Mouse (Mus musculus): Measurements from ENCODE around the gene Hmg20b. TPM values are rescaled to one million over a fixed set of nuclear protein-coding genes. Genes with fewer than 3 reads are reported as not detected.

Gene Hmg20b
- total RNA-seq, 2 experiments from 2014 or later = 60.4 to 67.1 TPM

DNA sequence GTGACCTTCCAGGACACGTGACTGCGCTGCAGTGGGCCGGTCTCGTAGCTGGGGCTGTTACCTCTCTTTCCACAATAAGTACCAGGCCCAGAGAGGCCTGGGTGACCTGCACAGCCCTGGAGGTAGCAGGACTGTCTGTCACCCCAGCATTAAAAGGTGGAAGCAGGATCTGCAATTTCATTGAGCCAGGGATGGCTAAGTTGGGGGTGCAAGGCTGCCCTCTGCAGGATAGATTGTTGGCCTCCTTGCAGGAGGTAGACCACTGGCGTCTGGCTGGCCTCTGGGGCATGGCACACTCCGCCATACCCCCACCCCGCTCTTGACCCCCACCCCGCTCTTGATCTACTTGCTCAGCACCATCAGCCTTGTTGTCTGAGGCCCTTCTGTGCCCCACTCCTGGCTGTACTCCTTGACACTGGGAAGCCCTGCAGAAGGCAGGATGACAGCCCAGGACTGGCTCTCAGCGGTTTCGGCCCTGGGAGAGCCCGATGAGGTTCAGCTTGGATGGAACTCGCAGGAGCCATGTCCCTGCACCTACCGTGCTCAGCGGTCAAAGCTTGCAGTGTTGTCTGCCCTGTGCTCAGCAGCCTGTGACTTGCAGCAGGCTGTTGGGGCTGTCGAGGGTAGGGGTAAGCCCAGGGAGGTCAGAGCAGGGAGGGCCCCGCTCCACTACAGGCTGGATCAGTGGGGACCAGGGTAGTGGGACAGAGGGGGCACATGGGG lies 33.8 kb downstream of the Hmg20b start:
- DNase-seq = no peak
- intact Hi-C loops (cut with DNase I) = no loop called here

DNA sequence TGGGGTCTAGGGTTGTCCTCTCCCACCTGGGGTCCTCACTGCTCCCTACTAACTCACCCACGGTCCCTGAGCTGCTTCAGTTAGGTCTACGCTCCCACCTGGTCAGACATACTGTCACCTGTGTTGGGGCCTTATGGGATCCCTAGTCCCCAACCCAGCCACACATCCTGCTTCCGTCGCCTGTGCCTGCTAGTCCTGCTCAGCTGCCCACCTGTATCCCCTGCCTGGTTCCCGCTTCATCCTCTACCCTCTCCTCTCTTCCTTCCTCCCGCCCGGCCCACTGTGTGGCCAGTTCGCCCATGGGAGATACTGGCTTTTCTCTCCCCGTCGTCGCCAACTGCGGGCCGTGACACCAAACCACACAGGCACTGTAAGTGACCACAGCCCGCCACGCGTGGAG lies 34.7 kb downstream of the Hmg20b start:
- no peak for DNase-seq
- intact Hi-C loops (cut with DNase I) = no loop called here

DNA sequence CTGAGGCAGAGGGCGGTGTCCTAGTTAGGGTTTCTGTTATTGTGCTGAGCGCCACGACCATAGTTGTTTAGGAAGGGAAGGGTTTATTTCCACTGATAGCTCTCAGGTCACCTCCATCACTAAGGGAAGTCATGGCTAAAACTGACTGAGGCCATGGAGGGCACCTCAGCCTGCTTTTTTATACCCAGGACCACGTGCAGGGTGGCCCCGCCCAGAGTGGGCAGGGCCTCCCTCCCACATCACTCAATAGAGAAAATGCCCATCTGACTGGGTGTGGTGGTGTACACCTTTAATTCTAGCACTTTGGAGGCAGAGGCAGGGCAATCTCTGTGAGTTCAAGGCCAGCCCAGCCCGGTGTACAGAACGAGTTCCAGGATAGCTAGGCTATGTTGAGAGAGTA lies 36.1 kb downstream of the Hmg20b start:
- DNase-seq = no peak
- intact Hi-C loops (cut with DNase I) = no loop called here

DNA sequence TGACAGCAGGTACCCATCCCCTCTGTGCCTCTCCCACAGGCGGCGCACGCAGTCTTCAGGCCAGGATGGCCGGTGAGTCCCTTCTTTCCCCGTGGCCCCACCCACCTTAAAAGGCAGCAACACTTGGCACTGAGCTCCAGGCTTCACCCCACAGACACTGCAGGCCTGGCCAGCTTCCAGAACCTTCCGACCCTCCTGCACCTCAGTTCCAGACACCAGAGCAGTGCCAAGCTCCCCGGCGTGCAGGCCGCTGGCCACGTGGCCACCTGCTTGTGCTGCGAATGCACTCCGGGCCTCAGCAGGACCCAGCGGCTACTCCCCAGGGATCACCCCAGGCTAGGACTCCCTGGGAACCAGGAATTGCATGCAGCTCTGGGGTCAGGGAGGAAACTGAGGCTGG lies 36.7 kb downstream of the Hmg20b start:
- intact Hi-C loops (cut with DNase I) = no loop called here
- no peak for DNase-seq

DNA sequence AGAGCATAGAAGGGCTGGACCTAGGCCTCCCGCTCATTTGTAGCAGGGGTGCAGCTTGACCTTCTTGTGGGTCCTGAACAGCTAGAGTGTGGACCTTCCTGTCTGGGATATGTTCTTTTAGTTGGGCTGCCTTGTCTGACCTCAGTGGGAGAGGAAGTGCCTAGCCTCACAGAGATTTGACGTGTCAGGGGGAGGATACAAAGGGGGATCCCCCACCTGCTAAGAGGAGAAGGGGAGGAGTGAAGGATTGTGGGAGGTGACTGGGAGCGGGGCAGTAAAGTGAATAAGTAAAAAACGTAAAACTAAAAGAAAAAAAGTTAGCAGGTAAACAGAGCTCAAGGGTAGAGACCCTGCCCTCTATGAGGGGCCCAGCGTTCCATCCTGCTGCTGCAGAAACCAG lies 40.7 kb downstream of the Hmg20b start:
- DNase-seq = no peak
- intact Hi-C loops (cut with DNase I) = no loop called here

DNA sequence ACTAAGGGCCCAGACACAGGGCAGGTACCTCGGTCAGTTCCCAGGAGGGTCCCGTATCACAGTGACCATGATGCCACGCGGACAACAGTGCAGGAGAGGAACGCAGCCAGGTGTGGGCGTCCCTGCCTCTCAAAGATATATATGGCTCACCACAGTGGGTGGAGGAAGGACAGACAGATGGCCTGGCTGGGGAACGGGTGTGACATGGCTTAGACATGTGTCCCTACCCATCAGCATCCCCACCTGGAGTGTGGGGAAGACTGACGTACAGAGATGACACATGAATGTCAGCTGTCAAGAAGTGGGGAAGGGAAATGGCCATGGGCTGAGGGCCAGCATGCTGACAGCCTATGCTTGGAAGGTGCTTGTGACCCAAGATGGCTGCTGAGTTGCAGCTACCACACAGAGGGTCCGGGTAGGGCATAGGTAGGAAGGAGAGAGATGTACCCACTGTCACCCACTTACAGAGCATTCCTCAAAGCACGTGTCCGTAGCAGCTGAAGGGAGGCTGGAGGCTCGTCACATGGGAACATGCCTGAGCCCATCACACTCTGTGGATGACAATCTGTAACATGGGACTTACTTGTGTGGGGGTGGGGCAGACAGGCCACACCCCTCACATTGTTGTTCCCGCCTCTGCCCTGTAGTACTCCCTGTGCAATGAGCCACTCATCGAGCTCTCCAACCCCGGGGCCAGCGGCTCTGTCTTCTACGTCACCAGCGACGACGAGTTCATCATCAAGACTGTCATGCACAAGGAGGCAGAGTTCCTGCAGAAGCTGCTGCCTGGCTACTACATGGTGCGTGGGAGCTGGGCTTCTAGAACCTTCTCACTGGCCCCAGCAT lies 43.2 kb downstream of the Hmg20b start:
- intact Hi-C loops (cut with DNase I) = no loop called here
- DNase-seq = no peak

DNA sequence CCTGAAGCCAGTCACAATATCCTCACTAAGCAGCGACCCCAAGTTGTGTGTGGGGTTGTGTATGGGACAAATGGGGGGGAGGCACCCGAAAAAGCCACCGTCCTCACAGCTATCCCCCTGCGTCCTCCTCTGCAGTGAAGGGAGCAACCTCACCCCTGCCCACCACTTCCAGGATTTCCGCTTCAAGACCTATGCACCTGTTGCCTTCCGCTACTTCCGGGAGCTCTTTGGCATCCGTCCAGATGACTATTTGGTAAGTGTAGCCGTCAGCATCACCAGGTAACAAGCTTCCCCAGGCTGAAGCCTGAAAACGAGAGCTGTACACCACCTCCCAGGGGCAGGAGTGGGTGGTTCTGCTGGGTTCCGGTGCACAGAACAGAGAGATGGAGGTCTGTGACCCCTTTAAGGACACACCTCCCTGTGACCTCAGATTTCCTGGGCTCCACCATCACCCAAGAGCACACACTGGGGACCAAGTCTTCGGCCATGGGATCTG lies 44.1 kb downstream of the Hmg20b start:
- intact Hi-C loops (cut with DNase I) = no loop called here
- no peak for DNase-seq

DNA sequence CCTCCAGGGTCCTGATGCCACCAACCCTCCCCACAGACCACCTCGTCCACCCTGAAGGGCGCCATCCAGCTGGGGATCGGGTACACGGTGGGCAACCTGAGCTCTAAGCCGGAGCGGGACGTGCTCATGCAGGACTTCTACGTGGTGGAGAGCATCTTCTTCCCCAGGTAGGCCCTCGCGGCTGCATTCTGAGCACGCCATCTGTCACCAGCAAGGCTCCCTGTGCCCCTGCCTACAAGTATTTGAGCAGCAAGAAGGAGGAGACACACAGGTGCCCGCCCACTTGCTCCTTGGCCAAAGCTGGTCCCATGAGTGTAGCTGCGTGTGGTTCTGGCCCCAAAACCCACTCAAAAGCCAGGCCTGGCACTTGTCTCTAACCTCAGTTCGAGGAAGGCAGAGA lies 44.6 kb downstream of the Hmg20b start:
- intact Hi-C loops (cut with DNase I) = loop anchor here (1.0 kb wide), 1 partner anchor 16 kb away; no protein-coding TSS in a partner anchor
- no peak for DNase-seq

DNA sequence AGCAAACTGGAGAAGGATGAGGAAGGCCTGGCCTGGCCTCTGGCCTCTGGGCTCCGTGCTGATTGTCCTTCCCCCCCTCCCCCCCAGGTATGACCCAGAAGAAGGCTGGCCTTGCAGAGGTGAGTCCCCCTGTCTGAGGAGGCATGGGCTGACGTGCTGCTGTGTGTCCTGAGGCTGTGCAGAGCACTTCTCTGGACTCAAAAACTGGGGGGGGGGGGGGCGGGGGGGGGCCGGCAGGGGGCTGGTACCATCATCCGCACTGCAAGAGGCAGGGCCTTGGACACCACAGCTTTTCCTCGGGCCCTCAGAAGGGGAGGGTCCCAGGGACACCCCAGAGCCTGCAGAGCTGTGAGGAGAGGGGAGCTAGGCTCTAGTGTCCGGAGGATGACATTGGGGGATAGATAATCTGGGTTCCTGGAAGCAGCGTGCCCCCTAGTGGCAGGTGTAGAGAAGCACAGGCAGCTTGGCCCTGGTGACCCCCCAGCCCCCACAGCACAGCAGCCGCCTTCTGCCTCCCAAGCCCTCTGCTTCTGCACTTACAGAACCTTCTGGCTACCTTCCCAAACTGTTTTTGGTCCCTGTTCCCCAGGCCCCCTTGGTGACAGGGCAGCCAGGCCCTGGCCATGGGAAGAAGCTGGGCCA lies 45.6 kb downstream of the Hmg20b start:
- DNase-seq = peak; percentile 67
- intact Hi-C loops (cut with DNase I) = loop anchor here (1.0 kb wide), 1 partner anchor 15 kb away; no protein-coding TSS in a partner anchor

DNA sequence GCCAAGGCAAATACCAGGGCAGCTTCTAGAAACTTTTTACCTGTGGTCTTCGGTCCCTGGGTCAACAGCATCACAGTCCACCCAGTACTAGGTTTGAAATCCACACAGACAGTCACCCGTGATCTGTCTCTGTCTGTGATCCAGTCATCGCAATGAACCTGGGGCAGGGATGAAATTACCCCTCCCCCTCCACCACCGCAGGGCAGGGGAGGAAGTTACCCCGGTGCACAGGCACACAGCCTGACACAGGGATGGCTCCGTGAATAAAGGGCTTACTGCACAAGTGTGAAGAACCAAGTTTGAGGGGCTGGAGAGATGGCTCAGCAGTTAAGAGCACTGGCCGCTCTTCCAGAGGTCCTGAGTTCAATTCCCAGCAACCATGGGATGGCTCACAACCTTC lies 46.5 kb downstream of the Hmg20b start:
- intact Hi-C loops (cut with DNase I) = no loop called here
- DNase-seq = no peak

DNA sequence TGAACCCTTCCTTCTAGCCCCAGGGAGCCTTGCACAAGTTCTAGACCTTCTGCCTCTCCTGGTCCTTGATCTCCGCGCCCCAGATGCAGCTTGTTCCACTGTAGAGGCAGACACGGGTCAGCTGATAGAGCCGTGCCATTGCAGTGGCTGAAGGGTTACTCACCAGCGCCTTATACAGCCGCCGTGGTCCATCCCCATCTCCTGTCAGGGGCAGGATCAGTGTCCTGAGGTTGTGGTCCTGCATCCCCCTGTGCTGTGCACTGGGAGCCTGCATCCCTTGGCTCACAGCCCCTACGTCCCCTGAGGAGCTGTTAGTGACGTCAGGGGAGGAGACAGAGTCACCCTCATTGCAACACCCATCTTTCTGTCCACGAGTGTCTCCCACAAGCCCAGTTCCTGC lies 47.0 kb downstream of the Hmg20b start:
- DNase-seq = no peak
- intact Hi-C loops (cut with DNase I) = no loop called here

DNA sequence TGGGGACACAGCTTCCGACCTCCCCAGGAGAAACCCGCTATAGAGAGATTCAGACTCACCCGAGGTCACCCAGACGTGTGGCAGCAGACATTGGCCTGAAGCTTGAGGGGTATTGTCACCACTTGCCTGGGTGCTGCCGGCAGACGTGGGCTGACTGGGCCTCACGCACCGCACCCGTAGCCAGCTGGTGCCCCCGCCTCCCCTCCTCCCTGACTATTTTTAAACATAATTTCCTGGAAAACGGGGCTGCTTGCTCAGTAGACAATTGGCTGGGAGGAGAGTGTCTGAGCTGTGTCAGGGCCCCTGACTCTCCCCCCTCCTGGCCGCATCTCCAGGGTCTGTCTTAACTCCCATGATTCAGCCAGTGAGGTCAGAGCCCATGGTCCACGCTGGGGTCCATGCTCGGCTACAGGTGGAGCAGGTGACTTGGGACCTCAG lies 47.5 kb downstream of the Hmg20b start:
- intact Hi-C loops (cut with DNase I) = no loop called here
- no peak for DNase-seq

DNA sequence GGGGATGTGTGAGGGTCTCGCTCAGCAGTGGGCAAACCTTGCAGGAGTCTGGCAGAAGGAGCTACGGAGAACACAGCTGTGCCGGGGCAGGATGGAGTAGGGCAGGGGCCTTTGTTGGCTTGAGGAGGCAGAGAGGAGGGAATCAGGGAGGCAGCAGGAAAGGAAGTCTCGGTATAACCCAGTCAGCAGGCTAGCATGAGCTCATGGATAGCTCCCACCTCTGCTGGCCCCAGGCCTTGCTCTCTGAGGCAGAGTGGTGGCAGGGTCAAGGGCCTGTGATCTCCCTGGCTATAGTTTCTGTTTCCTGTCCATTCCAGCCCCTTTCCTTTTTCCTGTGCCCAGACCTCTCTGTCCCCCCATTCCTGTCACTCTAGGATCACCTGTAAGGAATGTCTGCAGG lies 48.0 kb downstream of the Hmg20b start:
- intact Hi-C loops (cut with DNase I) = no loop called here
- DNase-seq = no peak

DNA sequence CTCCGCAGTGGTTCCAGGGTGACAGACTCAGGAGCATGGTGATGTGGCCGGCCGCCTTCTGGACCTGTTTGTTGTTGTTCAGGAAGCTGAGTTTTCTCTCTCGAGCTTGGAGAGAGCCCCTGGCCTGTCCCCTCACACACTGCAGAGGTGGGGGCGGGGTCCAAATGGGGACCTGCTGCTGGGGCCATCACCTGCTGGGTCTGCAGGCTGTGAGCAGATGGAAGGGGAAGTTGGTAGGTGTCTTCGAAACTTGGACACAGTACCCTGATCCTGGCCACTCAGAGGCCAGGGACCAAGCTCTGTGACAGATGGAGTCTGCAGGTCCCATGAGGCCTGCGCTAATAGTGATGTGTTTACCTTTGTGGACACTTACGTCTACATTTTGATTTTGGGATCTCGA lies 49.0 kb downstream of the Hmg20b start:
- intact Hi-C loops (cut with DNase I) = no loop called here
- DNase-seq = no peak

DNA sequence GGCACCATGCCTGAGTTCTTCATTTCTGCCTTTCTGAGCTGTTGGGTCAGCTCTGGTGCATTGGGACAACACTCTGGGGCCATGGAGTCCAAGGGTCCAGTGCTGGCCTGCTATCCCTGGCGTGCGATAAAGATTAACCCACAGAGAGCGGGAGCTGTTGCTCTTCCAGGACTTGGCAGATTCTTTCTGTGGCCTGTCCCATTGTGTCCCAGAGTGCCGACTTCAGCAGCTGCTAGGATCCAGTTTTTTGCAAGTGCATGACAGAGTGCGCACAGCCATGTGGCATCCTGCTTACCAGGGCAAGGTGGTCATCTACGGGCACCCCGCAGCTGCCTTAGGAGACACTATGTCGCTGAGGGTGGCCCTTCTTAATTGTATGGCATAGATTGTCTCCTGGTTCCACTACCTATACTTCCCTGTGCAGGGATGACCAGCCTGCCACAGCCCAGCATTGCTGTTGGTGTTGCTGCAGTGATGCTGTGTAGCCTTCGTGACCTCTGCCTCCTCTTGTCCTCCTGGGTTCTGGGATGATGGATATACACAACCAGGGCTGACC lies 49.9 kb downstream of the Hmg20b start:
- no peak for DNase-seq
- intact Hi-C loops (cut with DNase I) = no loop called here

DNA sequence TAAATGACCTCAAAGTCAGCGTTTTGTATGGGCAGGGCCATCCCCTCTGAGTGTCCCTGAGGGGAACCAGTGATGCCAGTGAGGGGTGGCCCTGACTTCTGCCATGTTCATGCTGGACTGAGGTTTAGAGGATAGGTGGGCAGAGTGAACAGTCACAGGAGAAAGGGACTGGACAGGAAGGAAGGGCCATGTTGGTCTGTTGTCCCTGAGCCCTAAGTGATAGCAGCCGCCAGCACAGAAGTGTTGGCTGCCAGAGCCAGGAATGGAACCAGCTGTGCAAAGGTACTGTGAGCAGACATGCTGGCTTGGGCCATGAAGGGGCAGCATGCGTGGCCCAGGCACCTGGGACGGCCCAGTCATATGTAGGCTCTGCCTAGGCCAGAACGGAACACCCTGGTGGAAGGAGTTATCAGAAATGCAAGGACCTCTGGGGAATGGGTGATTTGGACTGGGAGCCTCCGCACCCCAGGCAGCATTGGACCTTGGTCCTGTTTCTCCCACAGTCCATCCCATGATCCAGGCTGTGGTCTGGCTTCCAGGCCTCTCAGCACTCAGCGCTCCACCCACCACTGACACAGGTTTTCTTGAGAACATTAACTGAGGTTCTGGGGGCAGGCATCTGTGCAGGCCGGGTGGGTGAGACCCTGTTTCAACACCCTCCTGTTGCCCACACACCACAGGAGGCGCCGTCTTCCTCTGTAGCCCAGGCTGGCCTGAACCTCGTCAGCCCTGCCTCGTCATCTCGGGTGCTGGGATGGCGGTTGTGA lies 50.5 kb downstream of the Hmg20b start:
- intact Hi-C loops (cut with DNase I) = no loop called here
- no peak for DNase-seq

DNA sequence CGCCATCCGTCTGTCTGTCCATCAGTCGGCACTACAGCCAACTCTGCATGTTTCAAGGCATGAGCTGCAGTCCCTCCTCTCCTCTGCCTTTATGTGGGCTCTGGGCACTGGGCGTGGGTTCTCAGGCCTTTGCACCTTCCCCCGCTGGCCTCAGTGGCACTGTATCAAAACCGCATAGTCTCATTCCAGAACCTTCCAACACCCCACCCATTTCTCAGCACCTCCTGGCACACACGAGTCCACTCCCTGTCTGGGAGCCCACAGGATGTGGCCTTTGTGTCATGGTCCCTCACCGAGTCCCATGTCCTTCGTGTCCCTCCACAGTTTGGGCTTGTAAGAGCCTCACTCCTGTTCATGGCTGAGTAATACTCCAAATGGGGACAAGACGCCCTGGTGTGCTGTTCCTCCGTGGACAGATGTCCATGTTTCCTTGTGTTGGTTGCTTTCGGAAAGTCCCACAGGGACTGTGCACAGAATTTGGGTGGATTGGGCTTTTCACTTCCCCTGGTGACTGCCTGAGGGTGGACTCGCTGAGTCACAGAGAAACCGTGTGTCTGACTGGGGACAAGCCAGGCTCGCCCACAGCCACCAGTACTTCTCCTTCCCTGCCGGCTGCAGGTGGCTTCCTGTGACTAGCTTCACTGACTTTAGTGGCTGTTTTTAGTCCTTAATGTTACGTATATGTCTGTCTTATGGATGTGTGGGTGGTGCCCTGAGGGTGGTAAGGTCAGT lies 51.7 kb downstream of the Hmg20b start:
- no peak for DNase-seq
- intact Hi-C loops (cut with DNase I) = no loop called here

DNA sequence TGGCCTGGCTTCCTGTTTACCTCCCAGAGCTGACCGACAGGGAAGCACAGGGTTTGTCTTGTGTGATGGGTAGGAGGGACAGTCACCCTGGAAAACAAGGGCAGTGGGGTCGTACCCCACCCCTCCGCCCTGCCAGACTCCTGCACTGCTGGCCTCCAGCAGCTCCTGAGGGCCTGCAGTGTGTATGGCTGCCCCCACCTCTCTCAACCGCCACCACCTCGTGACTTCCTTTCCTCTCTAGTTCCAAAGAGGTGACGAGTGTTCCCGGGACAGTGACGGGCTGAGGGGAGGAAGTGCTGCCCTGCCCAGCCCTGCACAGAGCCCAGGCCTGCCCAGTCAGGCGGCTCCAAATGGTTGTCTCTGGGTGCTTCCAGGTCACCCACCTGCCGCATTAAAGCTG lies 52.4 kb downstream of the Hmg20b start:
- intact Hi-C loops (cut with DNase I) = no loop called here
- peak; percentile 62 to 72 for DNase-seq

DNA sequence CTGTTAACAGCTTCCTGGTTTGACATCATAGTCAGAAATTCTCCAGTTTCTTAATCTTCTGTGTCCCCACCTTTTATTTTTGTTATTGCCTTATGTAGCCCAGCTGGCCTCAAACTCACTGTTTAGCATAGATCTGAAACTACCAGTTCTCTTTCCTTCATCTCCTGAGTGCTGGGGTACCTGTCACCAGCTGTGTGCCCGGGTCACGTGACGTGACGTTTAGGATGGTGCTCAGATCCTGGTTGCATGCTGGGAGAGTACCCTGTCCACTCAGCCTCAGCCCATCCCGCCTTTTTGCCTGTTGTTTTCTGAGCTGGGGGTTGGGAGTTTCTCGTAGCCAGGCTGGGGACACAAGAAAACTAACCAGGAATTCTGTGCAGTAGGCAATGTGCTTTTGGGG lies 53.0 kb downstream of the Hmg20b start:
- intact Hi-C loops (cut with DNase I) = no loop called here
- DNase-seq = no peak

All from heart, postnatal 36 days (tissue).